Mouse (Mus musculus): Measurements from ENCODE around the gene Atoh7. TPM values are rescaled to one million over a fixed set of nuclear protein-coding genes. Genes with fewer than 3 reads are reported as not detected.

Gene Atoh7
- total and polyA plus RNA-seq, 2 experiments, result not detected

- no peak for DNase-seq (ENCODE audit: extremely low read depth, low read depth, low spot score)
- WGBS, result 1% methylated on average over 62 of the region's 62 CpGs
- H3K27me3 ChIP-seq (ENCODE audit: control insufficient read depth, insufficient read depth, low read length), result peaks cover 15% of the 10 kb centered on the region
Observed at GRCm38 (mm10) chr10:63099941-63100562, 601 bp downstream of the Atoh7 start.

DNA sequence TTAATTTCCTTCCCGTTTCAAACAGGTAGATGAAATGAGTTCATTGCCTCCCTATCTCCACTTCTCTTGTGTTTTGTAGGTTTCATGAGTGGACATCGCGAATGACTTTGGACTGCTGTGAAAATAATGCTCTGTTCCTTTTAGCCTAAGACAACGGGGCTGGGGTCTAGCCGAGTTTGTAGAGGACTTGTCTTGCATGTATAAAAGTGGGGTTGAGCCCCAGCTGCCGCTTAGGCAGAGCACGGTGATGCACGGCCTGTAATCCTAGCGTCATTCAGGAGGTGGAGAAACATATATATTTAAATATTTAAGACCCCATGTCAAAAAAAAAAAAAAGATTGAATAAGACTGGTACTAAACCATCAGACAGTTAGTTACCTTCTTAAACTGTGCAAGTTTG, 1.2 kb downstream of the Atoh7 start:
- Histone ChIP-seq H3K4me1 (ENCODE audit: control insufficient read depth, insufficient read depth, low read length) (0 out of 2 replicates have a peak, but pooled peaks cover 3% of the 10 kb centered on the region), H3K79me2 (ENCODE audit: control insufficient read depth, insufficient read depth, low read length) (no peaks in the 10 kb centered on the region), H3K27ac (replicated peaks; ENCODE audit: insufficient read depth, low read depth, low read length) (no peak overlapping the region), H3K27me3 (ENCODE audit: control insufficient read depth, insufficient read depth, low read length) (peaks cover 15% of the 10 kb centered on the region), H3K36me3 (ENCODE audit: control insufficient read depth, insufficient read depth, low read length) (no peaks in the 10 kb centered on the region), H3K9ac (ENCODE audit: low read depth, low read length) (no peak overlapping the region), H3K4me3 (ENCODE audit: insufficient read depth, low read depth, low read length) (no peak overlapping the region)
- DNase-seq (ENCODE audit: extremely low read depth, low read depth, low spot score), result no peak
- 36% methylated on average over 9 of the region's 9 CpGs for WGBS
- TF ChIP-seq POLR2A (IDR thresholded peaks at IDR 0.05; ENCODE audit: extremely low read depth, insufficient read depth, low read length) (no peak), CTCF (IDR thresholded peaks at IDR 0.05; ENCODE audit: low read depth, low read length) (no peak)

More at GRCm38 (mm10) chr10:63099941-63100562, 601 bp downstream of the Atoh7 start:
- H3K4me3 ChIP-seq (ENCODE audit: insufficient read depth, low read depth, low read length), result peak overlapping the region; percentile 48; the same call in 1 of the 2 replicates
- no peaks in the 10 kb centered on the region for H3K79me2 ChIP-seq (ENCODE audit: control insufficient read depth, insufficient read depth, low read length)
- H3K9ac ChIP-seq (ENCODE audit: low read depth, low read length), result 0 out of 2 replicates have a peak overlapping the region, but pooled peaks have one; percentile 2
- H3K4me1 ChIP-seq (ENCODE audit: control insufficient read depth, insufficient read depth, low read length), result 0 out of 2 replicates have a peak, but pooled peaks cover 3% of the 10 kb centered on the region
- H3K36me3 ChIP-seq (ENCODE audit: control insufficient read depth, insufficient read depth, low read length), result no peaks in the 10 kb centered on the region
- TF ChIP-seq CTCF (IDR thresholded peaks at IDR 0.05; ENCODE audit: low read depth, low read length), result no peak
- no peak for TF ChIP-seq POLR2A (IDR thresholded peaks at IDR 0.05; ENCODE audit: extremely low read depth, insufficient read depth, low read length)
- H3K27ac ChIP-seq (replicated peaks; ENCODE audit: insufficient read depth, low read depth, low read length), result no peak overlapping the region

GRCm38 (mm10) chr10:63113027-63113604, 13.7 kb downstream of the Atoh7 start:
- no peaks in the 10 kb centered on the region for H3K79me2 ChIP-seq (ENCODE audit: control insufficient read depth, insufficient read depth, low read length)
- no peaks in the 10 kb centered on the region for H3K4me1 ChIP-seq (ENCODE audit: control insufficient read depth, insufficient read depth, low read length)
- peak; percentile 67 for DNase-seq (ENCODE audit: extremely low read depth, low read depth, low spot score)
- H3K4me3 ChIP-seq (ENCODE audit: insufficient read depth, low read depth, low read length), result no peak overlapping the region
- TF ChIP-seq CTCF (IDR thresholded peaks at IDR 0.05; ENCODE audit: low read depth, low read length) (peak; percentile 38; the same call in 1 of the 2 replicates), POLR2A (IDR thresholded peaks at IDR 0.05; ENCODE audit: extremely low read depth, insufficient read depth, low read length) (no peak)
- WGBS, result 35% methylated on average over 5 of the region's 5 CpGs
- no peaks in the 10 kb centered on the region for H3K36me3 ChIP-seq (ENCODE audit: control insufficient read depth, insufficient read depth, low read length)
- no peaks in the 10 kb centered on the region for H3K27me3 ChIP-seq (ENCODE audit: control insufficient read depth, insufficient read depth, low read length)
- no peak overlapping the region for H3K9ac ChIP-seq (ENCODE audit: low read depth, low read length)
- no peak overlapping the region for H3K27ac ChIP-seq (replicated peaks; ENCODE audit: insufficient read depth, low read depth, low read length)

DNA sequence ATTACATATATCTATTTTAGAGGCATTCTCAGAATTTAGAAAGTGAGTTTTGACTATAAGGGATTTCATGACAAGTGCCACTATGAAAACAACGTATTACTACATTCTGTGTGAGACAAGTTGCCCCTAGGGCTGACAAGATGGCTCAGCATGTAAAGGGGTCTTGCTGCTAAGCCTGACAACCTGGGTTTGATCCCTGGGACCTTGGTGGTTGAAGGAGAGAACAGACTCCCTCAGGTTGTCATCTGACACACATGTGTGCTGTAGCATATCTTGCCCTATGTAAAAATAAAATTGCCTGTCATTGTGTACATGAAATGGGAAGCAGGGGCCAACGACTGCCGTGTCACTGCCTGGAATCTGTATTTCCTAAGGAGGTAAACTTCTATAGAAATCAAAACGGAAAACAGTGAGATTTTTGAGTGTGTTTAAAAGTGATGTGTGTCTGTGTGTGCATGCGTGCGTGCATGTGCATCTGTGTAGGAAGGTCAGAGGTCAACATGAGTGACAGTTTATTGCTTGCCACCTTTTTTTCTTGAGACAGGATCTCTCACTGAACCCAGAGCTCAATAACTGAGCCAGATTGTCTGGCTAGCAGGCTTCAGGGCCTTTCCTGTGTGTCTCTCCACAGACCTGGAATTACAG, 14.4 kb downstream of the Atoh7 start:
- H3K27me3 ChIP-seq (ENCODE audit: control insufficient read depth, insufficient read depth, low read length), result no peaks in the 10 kb centered on the region
- TF ChIP-seq CTCF (IDR thresholded peaks at IDR 0.05; ENCODE audit: low read depth, low read length), result no peak
- no peak for TF ChIP-seq POLR2A (IDR thresholded peaks at IDR 0.05; ENCODE audit: extremely low read depth, insufficient read depth, low read length)
- no peaks in the 10 kb centered on the region for H3K79me2 ChIP-seq (ENCODE audit: control insufficient read depth, insufficient read depth, low read length)
- WGBS, result 88% methylated on average over 6 of the region's 6 CpGs
- H3K9ac ChIP-seq (ENCODE audit: low read depth, low read length), result no peak overlapping the region
- no peak overlapping the region for H3K27ac ChIP-seq (replicated peaks; ENCODE audit: insufficient read depth, low read depth, low read length)
- H3K4me1 ChIP-seq (ENCODE audit: control insufficient read depth, insufficient read depth, low read length), result no peaks in the 10 kb centered on the region
- H3K36me3 ChIP-seq (ENCODE audit: control insufficient read depth, insufficient read depth, low read length), result no peaks in the 10 kb centered on the region
- no peak overlapping the region for H3K4me3 ChIP-seq (ENCODE audit: insufficient read depth, low read depth, low read length)
- DNase-seq (ENCODE audit: extremely low read depth, low read depth, low spot score), result no peak

DNA sequence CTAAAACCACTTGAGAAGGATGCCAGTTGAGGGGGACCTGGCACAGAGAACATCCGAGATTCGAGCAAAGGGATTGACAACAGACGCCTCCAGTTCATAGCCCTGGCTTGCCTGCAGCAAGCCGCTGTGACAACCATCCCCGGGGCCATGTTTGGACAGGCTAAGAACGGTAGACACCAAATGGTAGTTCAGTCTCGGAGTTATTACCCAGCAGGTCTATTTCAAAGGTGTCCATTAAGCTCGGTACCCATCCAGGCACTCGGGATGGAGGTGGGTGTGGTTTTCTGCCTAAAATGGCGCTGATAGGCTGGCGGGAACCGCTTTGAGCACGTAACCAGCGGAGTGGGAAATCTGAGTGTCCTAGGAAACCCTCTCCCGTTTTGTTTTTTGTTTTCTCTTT, 16.4 kb downstream of the Atoh7 start:
- DNase-seq (ENCODE audit: extremely low read depth, low read depth, low spot score), result no peak
- H3K36me3 ChIP-seq (ENCODE audit: control insufficient read depth, insufficient read depth, low read length), result no peaks in the 10 kb centered on the region
- H3K9ac ChIP-seq (ENCODE audit: low read depth, low read length), result no peak overlapping the region
- H3K4me1 ChIP-seq (ENCODE audit: control insufficient read depth, insufficient read depth, low read length), result no peaks in the 10 kb centered on the region
- 87% methylated on average over 15 of the region's 15 CpGs for WGBS
- TF ChIP-seq CTCF (IDR thresholded peaks at IDR 0.05; ENCODE audit: low read depth, low read length), result no peak
- no peak for TF ChIP-seq POLR2A (IDR thresholded peaks at IDR 0.05; ENCODE audit: extremely low read depth, insufficient read depth, low read length)
- H3K27ac ChIP-seq (replicated peaks; ENCODE audit: insufficient read depth, low read depth, low read length), result no peak overlapping the region
- H3K79me2 ChIP-seq (ENCODE audit: control insufficient read depth, insufficient read depth, low read length), result no peaks in the 10 kb centered on the region
- no peaks in the 10 kb centered on the region for H3K27me3 ChIP-seq (ENCODE audit: control insufficient read depth, insufficient read depth, low read length)
- no peak overlapping the region for H3K4me3 ChIP-seq (ENCODE audit: insufficient read depth, low read depth, low read length)
